Mouse (Mus musculus) T-helper 1 cell (primary cell): ENCODE measurements around the gene Eif4a1.

Source experiments
- in situ Hi-C: fragments of 300-600 bp; cut with MboI, MseI; formaldehyde crosslinking; loops from one replicate; pipeline ENCODE4 v1.15.1; 2025; ENCODE audit warnings: high pct_unique_total_duplicates

Eif4a1 gene

DNA sequence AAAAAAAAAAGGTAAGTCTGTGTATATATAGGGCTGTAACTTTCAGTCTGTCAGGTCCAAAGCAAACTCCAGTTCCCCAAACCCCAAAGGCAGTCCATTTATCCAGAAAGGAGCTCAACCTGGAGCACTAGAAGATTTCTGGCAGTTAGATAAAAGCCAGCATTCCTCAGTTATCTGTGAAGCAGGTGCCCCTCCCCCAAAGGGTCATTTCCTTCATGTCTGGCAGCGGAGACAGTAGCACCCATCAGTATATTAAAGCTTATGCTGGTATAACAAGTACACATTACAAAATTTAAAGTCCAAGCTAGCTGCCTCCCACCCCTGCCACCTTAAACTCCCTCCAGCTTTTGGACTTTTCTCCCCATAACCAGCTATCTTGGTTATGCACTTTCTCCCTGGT, 27.4 kb upstream of the Eif4a1 start:
- in situ Hi-C loops: no loop called here

DNA sequence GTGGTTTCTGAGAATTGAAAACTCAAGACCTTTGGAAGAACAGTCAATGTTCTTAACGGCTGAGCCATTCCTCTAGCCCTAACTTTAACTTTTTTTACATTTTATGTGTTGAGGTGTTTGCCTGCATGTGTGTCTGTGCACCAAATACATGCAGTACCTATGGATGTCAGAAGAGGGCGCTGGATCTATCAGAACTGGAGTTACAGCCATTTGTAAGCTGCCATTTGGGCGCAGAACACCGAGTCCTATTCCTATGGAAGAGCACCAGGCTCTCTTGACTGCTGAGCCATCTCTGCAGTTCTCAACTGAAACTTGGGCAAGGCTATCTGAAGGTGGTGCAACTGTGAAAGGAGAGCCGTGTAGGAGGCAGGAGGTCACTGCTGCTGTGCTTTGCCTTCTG, 26.4 kb upstream of the Eif4a1 start:
- in situ Hi-C loops: no loop called here

DNA sequence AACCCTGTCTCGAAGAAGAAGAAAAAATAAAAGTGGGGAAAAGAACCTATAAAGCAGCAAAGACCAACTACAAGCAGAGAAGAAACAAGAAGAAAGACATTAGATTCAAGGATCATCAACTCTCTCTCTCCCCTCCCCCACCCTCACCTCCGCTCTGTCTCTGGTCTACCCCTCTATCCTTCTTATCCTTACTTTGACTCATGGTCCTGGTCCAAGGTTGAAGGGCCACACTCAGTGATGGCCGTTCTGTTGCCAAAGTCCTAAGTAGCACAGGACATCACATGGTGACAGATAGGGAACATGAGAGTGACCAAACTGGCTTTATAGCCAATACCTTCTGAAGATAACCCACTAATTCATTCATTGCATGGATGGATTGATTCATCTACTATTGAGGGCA, 25.2 kb upstream of the Eif4a1 start:
- in situ Hi-C loops: no loop called here

DNA sequence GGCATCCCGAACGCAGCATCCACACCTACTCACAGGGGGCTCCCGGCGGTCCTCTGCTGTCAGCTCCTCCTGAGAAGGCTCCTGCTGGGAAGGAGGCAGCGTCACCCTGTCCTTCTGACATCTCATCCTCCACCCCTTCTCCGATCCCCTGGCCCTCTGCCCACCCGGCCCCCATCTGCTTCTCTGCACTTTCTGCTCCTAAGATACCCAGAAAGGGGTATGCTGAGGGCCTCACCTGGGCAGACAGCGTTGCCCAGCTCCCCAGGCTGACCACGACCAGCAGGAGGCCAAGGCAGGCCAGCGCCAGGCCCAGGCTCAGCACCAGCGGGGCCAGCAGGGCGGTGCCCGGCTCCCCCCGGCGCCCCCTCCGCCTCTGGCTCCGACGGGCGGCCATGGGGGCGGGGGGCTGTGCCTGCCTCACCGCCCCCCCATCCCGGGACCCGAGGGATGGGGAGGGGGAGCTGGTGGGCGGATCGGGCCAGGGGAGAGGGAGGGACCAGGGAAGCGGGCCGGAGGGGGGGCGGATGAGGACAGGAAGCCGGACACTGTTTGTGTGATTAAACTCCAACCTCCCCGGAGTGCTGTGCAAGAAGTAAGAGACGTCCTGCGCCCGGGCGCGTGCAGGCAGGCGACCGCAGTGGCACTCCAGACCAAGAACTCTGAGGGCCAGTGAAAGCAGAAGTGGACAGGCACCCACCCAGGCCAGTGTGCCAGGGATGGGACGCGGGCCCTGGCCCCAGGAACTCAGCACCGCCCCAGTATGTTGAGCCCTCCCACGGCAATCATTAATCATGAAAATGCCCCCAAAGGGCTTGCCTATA, 23.3 kb upstream of the Eif4a1 start, which contains the start of the genes Tnfsf12 and Tnfsfm13:
Gene Tnfsf12 (minus strand): TSS at position 489 of the 821 bp plus-strand sequence.
Gene Tnfsfm13 (minus strand): TSS at position 738 of the 821 bp plus-strand sequence.
- in situ Hi-C loops: no loop called here

DNA sequence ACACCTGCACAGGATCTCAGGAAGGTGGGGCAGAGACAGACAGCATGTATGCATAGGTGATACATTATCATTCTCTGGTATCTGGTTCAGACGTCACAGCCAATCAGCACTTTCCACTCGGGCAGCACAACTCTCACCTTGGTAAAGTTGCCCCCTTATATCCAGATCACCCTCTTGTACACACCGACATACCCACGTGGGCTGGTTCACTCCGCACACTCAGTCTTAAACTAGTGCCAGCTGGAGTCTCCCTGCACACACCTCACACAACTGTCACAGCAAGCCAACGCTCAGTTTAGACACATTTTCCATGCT, 22.8 kb upstream of the Eif4a1 start:
- in situ Hi-C loops: no loop called here

DNA sequence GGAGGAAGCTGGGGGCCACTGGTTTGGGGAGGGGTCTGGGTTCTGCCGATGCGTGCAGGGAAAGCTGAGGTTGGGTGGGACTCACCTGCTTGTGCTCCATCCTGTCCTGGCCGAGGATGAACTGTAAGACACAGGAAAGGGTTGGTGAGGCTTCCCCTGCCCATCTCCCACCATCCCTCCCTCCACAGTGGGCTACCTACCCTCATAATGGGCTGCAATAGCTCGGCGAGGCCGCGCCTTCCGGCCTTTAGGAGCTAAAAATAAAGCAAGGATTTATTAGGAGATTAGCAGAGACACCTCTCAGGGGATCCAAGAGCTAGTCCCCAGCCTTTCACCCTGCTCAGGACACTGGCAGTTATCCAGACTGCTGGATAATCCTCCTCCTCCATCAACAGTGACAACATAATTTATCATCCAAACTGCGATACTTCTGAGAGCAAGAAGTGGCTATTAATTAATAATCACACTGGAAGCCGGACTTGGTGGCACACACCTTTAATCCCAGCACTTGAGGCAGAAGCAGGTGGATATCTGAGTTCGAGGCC, 21.3 kb upstream of the Eif4a1 start:
- in situ Hi-C loops: no loop called here

DNA sequence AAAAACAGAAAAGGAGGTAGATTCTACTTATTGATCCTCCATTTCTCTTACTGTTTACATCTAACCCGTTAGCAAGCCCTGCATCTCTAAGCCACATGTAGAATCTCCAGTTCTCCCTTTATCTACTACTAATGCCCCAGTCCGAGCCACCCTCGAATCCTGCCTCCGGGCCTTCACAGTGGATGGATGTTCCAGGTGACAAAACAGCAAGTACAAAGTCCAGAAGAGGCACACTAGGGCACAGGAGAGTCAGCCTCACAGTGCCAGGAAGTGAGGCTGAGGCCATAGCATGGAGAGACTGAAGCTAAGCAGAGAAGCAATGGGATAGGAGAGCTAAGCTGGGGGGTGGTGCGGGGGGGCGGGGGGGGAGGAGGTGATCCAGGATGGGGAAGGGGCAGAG, 20.6 kb upstream of the Eif4a1 start:
- in situ Hi-C loops: no loop called here

DNA sequence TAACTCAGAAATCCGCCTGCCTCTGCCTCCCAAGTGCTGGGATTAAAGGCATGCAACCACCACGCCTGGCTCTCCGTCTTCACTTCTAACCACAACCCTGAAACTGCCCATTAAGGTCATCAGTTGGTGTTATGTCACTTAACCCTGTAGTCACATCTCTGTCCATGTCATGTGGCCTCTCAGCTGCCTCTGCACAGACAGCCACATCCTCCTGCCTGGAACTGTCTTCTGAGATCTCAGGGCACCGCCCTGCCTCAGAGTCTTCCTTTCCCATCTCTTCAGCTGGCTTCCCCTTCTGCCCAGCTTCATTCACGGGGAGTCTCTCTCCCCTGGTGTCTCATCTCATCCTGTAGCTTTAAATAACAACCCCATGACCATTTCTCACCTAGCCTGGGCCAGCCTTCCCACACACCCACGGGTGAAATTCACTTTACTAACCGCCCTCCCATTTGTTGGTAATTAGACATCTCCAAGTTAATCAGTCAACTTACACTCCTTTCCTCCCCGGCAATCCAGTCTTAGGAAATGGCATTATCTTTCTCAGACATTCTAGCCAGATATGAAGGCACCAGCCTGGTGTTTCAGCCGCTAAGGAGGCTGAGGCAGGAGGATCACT, 20.1 kb upstream of the Eif4a1 start:
- in situ Hi-C loops: no loop called here

DNA sequence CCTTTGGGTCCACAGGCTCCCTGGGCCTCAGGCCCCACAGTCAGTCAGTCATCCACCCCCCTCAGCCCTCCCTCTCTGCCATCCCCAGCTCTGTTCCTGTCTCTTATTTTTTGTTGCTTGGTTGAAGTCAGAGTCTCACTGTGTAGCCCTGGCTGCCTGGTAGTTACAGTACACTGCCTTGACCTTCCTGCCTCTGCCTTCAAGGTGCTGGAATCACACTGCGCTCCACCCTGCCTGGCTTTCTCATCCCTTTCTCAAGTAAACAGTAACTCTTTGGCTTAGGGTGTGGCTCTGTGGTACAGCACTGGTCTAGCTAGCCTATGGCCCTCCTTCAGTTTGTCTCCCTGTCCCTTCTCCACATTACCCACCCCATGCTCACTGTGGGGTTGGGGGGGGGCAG, 17.7 kb upstream of the Eif4a1 start:
- in situ Hi-C loops: loop anchor here (5.0 kb wide), 1 partner anchor 37 kb away; no protein-coding TSS in a partner anchor

DNA sequence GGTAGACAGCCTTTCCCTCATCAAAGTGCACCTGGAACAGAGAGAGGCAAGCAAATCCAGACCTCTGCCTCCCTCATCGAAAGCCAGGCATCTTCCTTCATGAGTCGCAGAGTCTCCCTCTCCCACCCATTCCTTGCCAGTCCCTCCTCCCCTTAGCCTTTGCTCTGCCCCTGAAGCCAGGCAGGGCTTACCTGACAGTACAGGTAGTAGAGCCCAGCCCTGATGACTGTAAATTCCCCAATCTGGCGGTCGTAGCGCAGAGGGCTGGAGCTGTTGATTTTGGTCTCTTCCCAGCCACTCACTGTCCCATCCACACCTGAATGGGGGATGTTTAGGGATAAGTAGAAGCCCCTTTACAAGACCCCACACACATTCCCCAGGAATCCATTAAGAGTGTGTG, 14.8 kb upstream of the Eif4a1 start:
- in situ Hi-C loops: loop anchor here (5.0 kb wide), 1 partner anchor 40 kb away; no protein-coding TSS in a partner anchor

DNA sequence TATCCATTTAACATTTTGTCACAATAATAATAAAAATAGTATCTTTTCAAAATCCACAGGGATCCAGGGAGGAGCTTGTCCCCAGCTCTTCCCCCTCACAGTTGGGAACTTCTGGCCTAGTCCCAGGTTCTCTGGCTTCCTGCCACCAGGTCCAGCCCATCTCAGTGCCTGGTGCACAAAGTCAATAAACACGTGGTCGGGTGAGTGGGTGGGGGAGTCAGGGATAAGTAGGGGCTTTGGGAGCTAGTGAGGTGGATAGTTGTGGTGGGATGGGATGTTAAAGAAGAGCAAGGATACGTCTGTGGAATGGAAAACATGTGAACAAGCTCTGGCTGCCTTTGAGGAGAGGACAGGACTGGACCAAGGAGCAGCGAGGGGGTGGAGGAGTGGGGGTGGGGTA, 14.2 kb upstream of the Eif4a1 start:
- in situ Hi-C loops: loop anchor here (5.0 kb wide), 1 partner anchor 41 kb away; no protein-coding TSS in a partner anchor

DNA sequence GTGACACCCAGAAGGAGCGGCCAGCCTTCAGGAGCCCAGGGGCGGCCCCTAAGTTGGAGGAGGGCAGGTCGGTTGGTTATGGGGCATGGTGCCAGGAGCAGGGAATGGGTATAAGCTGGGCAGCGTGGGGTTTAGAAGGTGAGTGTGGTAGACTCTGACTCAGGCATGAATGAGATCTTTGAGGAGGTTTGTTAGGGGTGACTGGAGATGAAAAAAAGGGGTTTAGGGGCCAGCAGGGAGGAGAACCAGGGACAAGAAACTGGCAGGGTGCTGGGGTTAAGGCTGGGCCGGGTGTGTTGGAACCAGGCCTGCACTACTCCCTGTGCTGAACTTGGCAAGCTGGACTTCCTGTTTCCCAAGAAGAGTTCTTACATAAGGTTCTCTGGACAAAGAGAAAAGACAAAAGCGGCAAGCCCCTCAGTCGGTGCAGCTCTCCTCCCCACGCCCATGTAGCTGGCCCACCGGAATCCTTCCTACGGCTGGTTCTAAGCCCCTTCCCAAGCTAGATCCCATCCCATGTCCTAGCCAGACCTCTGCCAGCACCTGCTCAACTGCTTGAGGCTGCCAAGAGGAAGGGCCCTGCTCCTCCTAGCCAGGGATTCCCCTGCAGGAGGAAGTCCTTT, 13.4 kb upstream of the Eif4a1 start, which contains the start of gene Tnfsf13:
Gene Tnfsf13 (minus strand): TSS at position 259 of the 623 bp plus-strand sequence.
- in situ Hi-C loops: loop anchor here (5.0 kb wide), 1 partner anchor 42 kb away; no protein-coding TSS in a partner anchor

DNA sequence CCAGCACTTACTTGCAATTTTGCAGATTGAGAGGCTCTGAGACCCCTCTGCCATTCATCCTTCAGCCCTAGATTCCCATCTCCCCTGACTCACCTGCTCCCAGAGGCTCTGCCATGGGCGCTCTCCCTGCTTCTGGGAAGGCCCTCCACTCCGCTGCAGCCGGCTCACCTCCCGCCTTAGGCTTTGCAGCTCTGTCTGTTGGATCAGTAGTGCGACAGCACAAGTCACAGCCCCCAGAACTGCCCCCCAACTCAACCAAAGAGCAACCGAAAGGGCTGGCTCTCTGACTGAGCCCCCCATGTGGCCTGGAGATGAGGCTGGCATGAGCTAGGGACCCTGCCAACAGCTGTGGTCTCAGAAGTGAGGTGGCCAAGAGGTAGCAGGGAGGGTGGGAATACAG, 12.7 kb upstream of the Eif4a1 start:
- in situ Hi-C loops: loop anchor here (5.0 kb wide), 1 partner anchor 42 kb away; no protein-coding TSS in a partner anchor

DNA sequence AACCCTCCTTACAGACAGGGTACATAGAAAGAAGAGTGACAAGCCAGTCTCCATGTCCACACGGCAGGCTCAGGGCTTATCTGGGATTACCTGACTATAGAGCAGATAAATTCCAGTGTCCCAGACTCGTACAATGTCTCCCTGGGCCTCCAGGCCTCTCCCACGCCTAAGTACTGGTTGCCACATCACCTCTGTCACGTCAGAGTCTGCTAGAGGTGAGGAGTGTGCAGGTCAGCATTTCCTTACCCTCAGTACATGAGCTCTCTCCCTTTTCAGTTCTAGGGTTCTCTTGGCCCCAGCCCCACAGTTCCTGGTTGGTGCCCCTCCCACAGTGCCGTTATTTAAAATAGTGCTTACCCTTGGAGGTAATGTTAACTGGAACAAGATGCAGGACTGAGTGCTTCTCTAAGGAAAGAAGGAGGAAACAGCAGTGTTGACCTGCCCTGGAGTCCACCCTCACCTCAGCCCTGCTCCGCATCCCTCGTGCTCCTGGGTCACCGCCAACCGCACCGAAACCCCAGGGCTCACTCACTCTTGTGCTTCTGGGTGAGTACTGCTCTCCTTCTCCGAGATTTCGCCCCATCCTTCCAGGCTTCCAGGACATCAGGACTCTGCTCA, 12.0 kb upstream of the Eif4a1 start:
- in situ Hi-C loops: no loop called here

DNA sequence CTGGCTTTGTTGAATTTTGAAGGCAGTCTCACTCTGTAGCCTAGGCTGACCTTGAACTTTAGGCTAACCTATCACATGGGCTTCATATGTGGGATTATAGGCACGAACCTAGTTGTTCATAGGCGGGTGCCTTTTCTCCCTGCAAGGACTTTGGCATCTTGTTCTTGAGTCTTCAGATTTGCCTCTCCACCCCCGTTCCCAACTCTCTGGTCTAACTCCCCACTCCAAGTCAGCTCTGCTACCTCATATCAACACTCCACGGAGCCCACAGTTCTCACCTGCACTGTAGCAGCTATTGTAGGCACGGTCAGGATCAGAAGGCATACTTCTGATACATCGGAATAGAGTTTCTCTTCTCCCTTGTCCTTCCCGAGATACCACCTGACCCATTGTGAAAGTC, 11.4 kb upstream of the Eif4a1 start:
- in situ Hi-C loops: no loop called here

DNA sequence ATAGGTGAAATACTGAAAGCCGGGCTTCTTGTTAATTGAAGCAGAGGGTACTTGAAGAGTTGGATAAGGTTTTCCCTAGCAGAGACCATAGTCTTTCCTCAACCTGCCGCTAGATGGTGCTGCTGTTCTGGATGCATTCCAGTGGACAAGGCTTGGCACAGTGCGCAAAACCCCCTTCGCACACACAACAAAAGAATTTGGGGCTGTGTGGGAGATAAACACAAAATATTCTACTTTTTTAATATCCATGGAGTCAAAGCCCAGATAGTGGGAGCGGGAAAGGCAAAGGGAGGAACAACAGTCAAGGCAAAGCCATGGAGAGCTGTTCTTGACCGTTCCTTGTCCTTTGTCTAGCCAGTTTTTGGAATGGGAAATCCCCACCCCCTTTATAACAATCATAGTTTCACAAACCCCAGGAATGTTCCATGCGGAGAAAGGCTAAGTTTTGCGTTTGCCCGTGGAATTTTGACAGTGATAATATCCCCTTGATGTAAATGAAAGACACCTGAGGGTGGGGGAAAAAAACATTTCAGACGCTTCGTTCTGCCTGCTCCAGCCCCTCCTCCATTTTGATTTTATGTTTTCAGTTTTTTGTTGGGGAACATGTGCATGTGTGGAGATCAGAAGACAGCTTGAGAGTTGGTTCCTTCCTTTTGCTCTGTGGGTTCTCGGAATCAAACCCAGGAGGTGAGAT, 10.8 kb upstream of the Eif4a1 start:
- in situ Hi-C loops: no loop called here

DNA sequence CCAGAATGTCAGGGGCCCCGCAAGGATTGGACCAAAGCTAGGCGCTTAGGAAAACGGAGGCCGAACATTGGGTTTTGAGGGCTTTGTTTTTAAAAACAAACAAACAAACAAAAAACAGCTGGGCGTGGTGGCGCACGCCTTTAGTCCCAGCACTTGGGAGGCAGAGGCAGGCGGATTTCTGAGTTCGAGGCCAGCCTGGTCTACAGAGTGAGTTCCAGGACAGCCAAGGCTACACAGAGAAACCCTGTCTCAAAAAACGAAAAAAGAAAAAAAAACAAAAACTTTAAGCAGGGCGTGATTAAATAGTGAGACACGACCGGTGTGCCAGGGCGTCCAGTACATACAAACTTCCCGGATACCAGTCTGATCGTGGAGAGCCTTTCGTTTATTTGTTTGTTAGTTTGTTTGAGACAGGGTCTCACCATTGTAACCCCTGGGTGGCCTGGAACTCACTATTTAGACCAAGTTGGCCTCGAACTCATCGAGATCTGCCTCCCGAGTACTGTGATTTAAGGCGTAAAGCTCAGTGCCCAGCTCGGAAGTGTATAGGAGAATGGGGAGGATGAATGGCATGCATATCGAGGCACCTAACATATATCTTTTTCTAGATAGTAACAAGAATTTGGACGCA, 10.1 kb upstream of the Eif4a1 start:
- in situ Hi-C loops: no loop called here

DNA sequence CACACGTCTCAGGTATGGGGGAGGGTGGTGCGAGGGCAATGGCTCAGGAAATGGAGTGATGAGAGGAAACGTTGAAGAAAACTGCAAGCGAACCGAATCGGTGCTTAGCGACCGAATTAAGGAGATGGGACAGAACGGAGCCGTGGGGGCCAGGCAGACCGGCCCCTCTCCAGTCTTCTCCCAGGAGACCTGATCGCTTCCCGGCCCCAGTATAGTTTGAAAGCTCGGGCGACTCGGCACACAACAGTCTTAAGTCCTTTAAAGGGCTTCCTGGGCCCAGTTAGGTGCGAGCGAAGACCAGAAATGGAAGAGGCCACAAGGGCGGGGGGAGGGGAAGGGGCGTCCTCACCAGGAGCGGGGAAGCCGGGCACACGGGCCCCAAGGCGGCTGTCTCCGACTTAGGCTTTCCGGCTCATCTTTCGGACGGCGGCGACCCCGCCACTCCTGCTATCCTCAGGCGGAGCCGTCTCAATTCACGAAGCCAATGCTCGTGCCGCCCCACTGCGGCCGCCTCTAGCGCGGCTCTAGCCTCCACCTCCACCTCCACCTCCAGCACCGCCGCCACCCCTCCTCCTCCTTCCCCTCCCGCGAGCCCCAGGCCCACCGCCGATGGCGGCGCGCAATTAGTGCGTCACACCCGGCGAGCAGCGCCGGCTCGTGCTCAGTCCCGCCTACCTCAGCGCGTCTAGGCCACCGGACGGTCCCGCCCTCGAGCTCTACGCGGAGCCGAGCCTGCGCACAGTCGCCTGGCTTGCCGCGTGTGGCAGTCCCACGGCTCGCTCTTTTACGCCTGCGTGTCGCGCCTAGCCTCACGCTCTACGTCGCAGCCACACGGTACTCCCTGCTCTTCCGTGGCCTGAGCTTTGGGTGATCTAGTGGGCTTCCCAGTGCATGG, 9.3 kb upstream of the Eif4a1 start, which contains the start of gene Senp3:
Gene Senp3 (minus strand): TSS at position 771 of the 895 bp plus-strand sequence.
- in situ Hi-C loops: no loop called here

DNA sequence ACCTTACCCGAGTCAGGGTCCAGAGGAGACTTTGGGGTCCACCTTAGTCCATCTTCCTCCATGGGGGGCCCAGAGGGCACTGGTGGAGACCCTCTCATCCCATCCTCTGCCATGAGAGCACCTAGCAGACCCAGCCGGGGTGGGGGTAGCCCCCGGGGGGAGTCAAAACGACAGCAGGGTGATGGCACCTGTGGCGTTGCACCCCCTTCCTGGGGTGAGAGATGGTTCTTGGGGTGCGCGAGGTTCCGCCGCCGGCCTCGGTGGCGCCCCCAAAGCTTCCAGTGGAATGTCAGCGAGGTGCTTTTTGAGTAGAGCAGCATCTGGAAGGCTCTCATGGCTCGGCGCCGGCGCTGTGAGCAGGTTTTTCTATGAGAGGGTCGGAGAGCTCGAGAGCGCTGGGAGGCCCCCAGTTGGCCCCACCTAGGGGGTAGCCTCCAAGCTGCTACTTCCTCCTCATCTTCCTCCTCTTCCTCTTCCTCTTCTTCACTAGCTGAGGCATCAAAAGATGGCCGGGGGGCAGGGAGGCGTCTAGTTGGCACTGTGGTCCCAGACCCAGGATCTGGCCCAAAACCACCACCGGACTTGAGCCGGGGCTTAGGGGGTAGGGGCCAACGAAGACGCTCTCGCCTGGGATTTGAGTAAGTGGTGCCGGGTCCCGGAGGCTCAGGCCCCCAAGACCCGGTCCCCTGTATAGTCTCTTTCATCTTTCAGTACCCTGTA, 8.1 kb upstream of the Eif4a1 start:
- in situ Hi-C loops: no loop called here
